Mouse (Mus musculus): ENCODE measurements around the gene Ralgapa2. TPM values are rescaled to one million over a fixed set of nuclear protein-coding genes. Genes with fewer than 3 reads are reported as not detected.
"Not testable (repeated sequence)": the region's sequence is repeated elsewhere in the genome, so short reads cannot be mapped to it uniquely, and the experiment has no call there.

Ralgapa2 gene
- total RNA-seq, 2 experiments from 2014 or later, result 26.0 to 29.8 TPM

GRCm38 (mm10) chr2:146502578-146503311, 9.4 kb downstream of the Ralgapa2 start:
- intact Hi-C loops (cut with DNase I), result no loop called here
- DNase-seq (ENCODE audit: extremely low spot score in 1 of 2, low spot score in 2 of 2), result peak; percentile 75 to 76

DNA sequence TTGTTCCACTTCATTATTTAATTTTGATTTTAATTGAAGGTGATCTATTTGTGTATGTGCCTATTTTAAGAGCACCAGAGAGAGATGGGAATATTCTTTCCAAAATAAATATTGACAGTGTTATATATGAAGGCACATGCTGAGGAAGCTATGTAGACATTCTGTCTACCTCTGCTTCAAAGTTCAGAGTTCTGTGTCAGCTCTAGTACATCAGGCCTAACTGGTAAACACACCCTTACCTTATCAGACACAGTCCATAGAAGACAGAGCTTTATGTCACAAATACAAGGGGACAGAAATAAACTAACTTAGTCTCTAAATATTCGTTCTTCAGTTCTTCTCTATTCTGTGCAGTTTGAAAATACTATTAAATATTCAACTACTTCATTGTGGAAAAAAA, 12.1 kb downstream of the Ralgapa2 start:
- intact Hi-C loops (cut with DNase I), result no loop called here

GRCm38 (mm10) chr2:146499111-146499510, 13.0 kb downstream of the Ralgapa2 start:
- intact Hi-C loops (cut with DNase I), result no loop called here
- DNase-seq (ENCODE audit: extremely low spot score in 1 of 2, low spot score in 2 of 2), result no peak

More for the DNA sequence above, 12.1 kb downstream of the Ralgapa2 start:
- DNase-seq (ENCODE audit: extremely low spot score in 1 of 2, low spot score in 2 of 2), result no peak

- intact Hi-C loops (cut with DNase I), result no loop called here
- DNase-seq (ENCODE audit: extremely low spot score in 1 of 2, low spot score in 2 of 2), result no peak
These were observed 13.8 kb downstream of the Ralgapa2 start for GRCm38 (mm10) chr2:146498298-146498697.

GRCm38 (mm10) chr2:146496995-146497394, 15.1 kb downstream of the Ralgapa2 start:
- DNase-seq (ENCODE audit: extremely low spot score in 1 of 2, low spot score in 2 of 2), result no peak
- intact Hi-C loops (cut with DNase I), result no loop called here

- no peak for DNase-seq (ENCODE audit: extremely low spot score in 1 of 2, low spot score in 2 of 2)
- intact Hi-C loops (cut with DNase I), result no loop called here
These were observed 16.4 kb downstream of the Ralgapa2 start for GRCm38 (mm10) chr2:146495781-146496180.

- DNase-seq (ENCODE audit: extremely low spot score in 1 of 2, low spot score in 2 of 2), result no peak
- intact Hi-C loops (cut with DNase I), result no loop called here
These were observed 18.7 kb downstream of the Ralgapa2 start for GRCm38 (mm10) chr2:146493354-146493946.

- DNase-seq (ENCODE audit: extremely low spot score in 1 of 2, low spot score in 2 of 2), result no peak
- intact Hi-C loops (cut with DNase I), result no loop called here
These were observed 20.1 kb downstream of the Ralgapa2 start for GRCm38 (mm10) chr2:146491830-146492610.

DNA sequence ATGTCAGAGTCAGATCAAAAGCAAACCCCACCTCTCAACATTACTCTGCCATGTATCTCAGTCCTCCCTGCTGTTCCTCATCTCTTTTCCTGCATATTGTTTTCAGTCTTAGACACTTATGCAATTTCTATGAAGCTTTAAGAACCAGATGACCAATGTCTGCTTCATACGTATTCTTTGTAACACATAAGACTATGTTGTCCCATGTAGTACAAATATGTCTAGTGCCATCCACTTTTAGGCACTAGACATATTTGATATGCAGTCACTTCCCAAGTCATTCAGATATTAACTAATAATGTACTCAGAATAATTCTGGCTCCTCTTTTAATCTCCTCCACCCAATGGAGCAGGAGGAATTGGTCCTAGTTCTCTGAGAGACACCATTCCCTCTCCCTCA, 21.2 kb downstream of the Ralgapa2 start:
- no peak for DNase-seq (ENCODE audit: extremely low spot score in 1 of 2, low spot score in 2 of 2)
- intact Hi-C loops (cut with DNase I), result no loop called here

GRCm38 (mm10) chr2:146488291-146488690, 23.9 kb downstream of the Ralgapa2 start:
- intact Hi-C loops (cut with DNase I), result no loop called here
- DNase-seq (ENCODE audit: extremely low spot score in 1 of 2, low spot score in 2 of 2), result no peak

GRCm38 (mm10) chr2:146482859-146483258, 29.3 kb downstream of the Ralgapa2 start:
- DNase-seq (ENCODE audit: extremely low spot score in 1 of 2, low spot score in 2 of 2), result no peak
- intact Hi-C loops (cut with DNase I), result no loop called here

DNA sequence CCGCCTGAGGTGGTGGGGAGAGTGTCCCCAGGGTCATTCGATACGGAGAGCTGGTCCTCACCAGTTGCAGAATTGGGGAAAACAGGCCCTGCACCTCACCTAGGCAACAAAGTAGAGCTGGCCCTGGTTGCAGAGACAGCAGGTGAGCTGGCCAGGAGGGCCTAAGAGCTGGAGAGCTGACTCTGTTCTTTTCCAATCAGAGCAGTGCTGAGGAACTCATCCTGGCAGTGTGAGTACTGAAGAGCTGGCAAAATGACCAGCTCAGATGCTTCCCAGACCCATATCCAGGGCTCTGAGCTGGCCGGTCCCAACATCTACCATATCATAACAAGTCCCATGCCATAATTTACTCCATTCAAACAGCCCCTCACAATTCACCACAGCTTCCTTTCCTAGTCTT, 34.7 kb downstream of the Ralgapa2 start:
- intact Hi-C loops (cut with DNase I), result no loop called here

GRCm38 (mm10) chr2:146476428-146476972, 35.6 kb downstream of the Ralgapa2 start:
- DNase-seq (ENCODE audit: extremely low spot score in 1 of 2, low spot score in 2 of 2), result no peak
- intact Hi-C loops (cut with DNase I), result no loop called here

More for the DNA sequence above, 34.7 kb downstream of the Ralgapa2 start:
- no peak for DNase-seq (ENCODE audit: extremely low spot score in 1 of 2, low spot score in 2 of 2)

DNA sequence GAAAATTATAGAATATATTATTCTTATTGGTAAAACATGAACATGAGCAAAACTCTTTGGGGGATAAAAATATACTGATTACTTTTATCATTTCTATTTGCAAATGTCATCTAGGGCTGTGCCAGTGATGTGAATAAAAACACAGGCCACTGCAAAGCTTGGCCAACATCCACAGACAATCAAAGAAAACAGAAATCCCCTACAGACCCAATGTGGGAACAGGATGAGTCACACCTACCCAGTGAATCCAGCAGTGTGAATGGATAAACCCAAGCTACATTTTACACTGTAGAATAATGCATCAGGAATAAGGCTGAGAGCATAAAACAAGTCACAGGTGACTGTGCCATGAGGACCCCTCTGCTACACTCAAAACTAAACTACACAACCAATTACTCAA, 36.1 kb downstream of the Ralgapa2 start:
- intact Hi-C loops (cut with DNase I), result no loop called here
- no peak for DNase-seq (ENCODE audit: extremely low spot score in 1 of 2, low spot score in 2 of 2)

GRCm38 (mm10) chr2:146470947-146471346, 41.2 kb downstream of the Ralgapa2 start:
- intact Hi-C loops (cut with DNase I), result loop anchor here (5.0 kb wide), 1 partner anchor 706 kb away; no protein-coding TSS in a partner anchor
- DNase-seq (ENCODE audit: extremely low spot score in 1 of 2, low spot score in 2 of 2), result peak in 1 of 2 experiments; percentile 25

- intact Hi-C loops (cut with DNase I), result loop anchor here (2.0 to 5.0 kb wide), 2 partner anchors 143 to 707 kb away; no protein-coding TSS in a partner anchor
- peak in 1 of 2 experiments; percentile 48 for DNase-seq (ENCODE audit: extremely low spot score in 1 of 2, low spot score in 2 of 2)
These were observed 42.3 kb downstream of the Ralgapa2 start for GRCm38 (mm10) chr2:146469707-146470420.

DNA sequence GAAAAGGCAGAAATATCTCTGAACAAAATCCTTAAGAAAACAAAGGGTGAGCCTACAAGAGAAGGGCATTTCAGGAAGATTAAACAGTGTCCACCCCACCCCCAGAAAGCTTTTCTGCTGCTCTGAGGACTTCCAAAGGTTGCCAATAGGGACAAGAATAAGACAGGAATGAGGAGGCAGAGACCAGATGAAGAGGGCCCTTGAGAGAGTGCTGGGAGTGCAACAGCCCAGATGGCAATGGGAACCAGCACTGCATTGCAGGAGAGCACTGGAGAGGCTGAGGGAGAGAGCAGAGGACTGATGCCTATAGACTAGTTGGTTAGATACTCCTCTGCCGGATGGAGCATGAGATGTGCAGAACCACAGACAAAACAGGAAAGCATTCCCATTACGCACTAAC, 43.2 kb downstream of the Ralgapa2 start:
- intact Hi-C loops (cut with DNase I), result loop anchor here (2.0 kb wide), 1 partner anchor 144 kb away; no protein-coding TSS in a partner anchor
- DNase-seq (ENCODE audit: extremely low spot score in 1 of 2, low spot score in 2 of 2), result no peak

DNA sequence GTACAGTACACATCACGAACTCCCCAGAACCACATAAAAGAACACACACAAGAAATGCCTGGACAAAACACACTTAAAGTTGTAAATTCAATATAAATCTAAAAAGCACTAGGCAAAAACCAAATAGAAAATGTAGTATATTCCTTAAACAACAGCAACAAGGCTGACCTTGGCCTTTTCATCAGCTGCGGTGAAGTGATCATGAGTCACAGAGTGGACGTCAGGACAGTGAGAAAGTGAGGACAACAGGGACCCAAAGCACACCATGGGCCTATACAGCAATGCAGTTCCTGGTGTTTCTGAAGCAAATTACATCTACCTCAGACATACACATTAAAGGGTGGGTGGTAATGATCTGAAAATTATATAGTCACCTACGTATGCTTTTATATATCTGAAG, 44.1 kb downstream of the Ralgapa2 start:
- no peak for DNase-seq (ENCODE audit: extremely low spot score in 1 of 2, low spot score in 2 of 2)
- intact Hi-C loops (cut with DNase I), result loop anchor here (2.0 kb wide), 1 partner anchor 145 kb away; no protein-coding TSS in a partner anchor

DNA sequence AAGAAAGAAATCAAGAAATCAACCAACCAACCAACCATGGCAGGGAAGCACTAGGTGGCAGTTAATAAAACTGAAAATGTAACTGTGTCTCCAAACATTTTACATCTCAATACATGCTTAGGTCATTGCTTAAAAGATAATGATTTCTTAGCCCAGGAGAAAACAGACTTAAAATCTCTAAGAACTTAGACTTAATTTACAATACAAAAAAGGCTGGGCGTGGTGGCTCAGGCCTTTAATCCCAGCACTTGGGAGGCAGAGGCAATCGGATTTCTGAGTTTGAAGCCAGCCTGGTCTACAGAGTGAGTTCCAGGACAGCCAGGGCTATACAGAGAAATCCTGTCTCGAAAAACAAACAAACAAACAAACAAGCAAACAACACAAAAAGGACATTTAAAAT, 45.3 kb downstream of the Ralgapa2 start:
- intact Hi-C loops (cut with DNase I); DNase-seq (ENCODE audit: extremely low spot score in 1 of 2, low spot score in 2 of 2): not testable (repeated sequence)
